In genomic region chr9:95574116-95574515, GRCm38 (mm10) we compare ENCODE assay signal across 35 mouse cellular contexts. TPM values are rescaled to one million over a fixed set of nuclear protein-coding genes. Genes with fewer than 3 reads are reported as not detected.
"Had no signal": no experiment of that assay in that cellular context is flagged by ENCODE, and none has a peak within 500 bp of the region (broad histone marks: within the 10 kb centered on the region; RNA-seq: fewer than 3 reads in every experiment).

No protein-coding gene starts in this region.

- H3K27me3 ChIP-seq: heart, embryonic 12.5 days; heart, embryonic 15.5 days; hindbrain, embryonic 12.5 days; hindbrain, embryonic 13.5 days; hindbrain, embryonic 15.5 days; intestine, embryonic 15.5 days had no signal

- ATAC-seq: hindbrain, embryonic 16.5 days; hindbrain, postnatal 0 days; inflammation-experienced regulatory T-cells, adult 6 months; intestine, embryonic 15.5 days; intestine, embryonic 16.5 days; intestine, postnatal 0 days had no signal

- H3K4me3 ChIP-seq: heart, embryonic 12.5 days; heart, embryonic 13.5 days; heart, embryonic 15.5 days; hindbrain, embryonic 10.5 days; hindbrain, embryonic 12.5 days; hindbrain, embryonic 13.5 days; hindbrain, embryonic 15.5 days; intestine, embryonic 15.5 days; kidney, embryonic 15.5 days; layer of hippocampus, adult 2 months; left cerebral cortex, adult 2 months had no signal

- H3K4me2 ChIP-seq: heart, embryonic 11.5 days; heart, embryonic 12.5 days; heart, embryonic 13.5 days; heart, embryonic 15.5 days; hindbrain, embryonic 12.5 days; hindbrain, embryonic 13.5 days; hindbrain, embryonic 14.5 days; hindbrain, embryonic 15.5 days; intestine, embryonic 15.5 days; kidney, embryonic 15.5 days had no signal

- H3K9ac ChIP-seq: heart, embryonic 12.5 days; heart, embryonic 13.5 days; heart, embryonic 15.5 days; hindbrain, embryonic 12.5 days; hindbrain, embryonic 13.5 days; hindbrain, embryonic 14.5 days; hindbrain, embryonic 15.5 days; intestine, embryonic 15.5 days; kidney, embryonic 15.5 days had no signal

- DNase-seq: heart, postnatal 10 days; heart, postnatal 14 days; heart, postnatal 36 days; heart, postnatal 4 days; kidney, adult 11 months; kidney, adult 18-20 months; kidney, adult 2 months; kidney, adult 8-10 months; kidney, adult 9 months; kidney, postnatal 10 days; kidney, postnatal 14 days; kidney, postnatal 25 days; kidney, postnatal 36 days; kidney, postnatal 4 days; layer of hippocampus, adult 9-11 months; layer of hippocampus, postnatal 36 days had no signal

- H3K4me1 ChIP-seq: heart, embryonic 13.5 days; heart, embryonic 15.5 days; hindbrain, embryonic 10.5 days; hindbrain, embryonic 12.5 days; hindbrain, embryonic 13.5 days; hindbrain, embryonic 15.5 days; intestine, embryonic 15.5 days; kidney, embryonic 15.5 days had no signal

- H3K27ac ChIP-seq: heart, embryonic 13.5 days; heart, embryonic 15.5 days; hindbrain, embryonic 10.5 days; hindbrain, embryonic 12.5 days; hindbrain, embryonic 13.5 days; hindbrain, embryonic 14.5 days; hindbrain, embryonic 15.5 days; hindbrain, postnatal 0 days; intestine, embryonic 15.5 days; kidney, embryonic 15.5 days; kidney, postnatal 0 days; layer of hippocampus, adult 2 months; left cerebral cortex, adult 2 months had no signal

- H3K9me3 ChIP-seq: heart, embryonic 12.5 days; heart, embryonic 13.5 days; heart, embryonic 15.5 days; hindbrain, embryonic 10.5 days; hindbrain, embryonic 12.5 days; hindbrain, embryonic 13.5 days; hindbrain, embryonic 15.5 days; intestine, embryonic 15.5 days; kidney, embryonic 15.5 days had no signal

- H3K36me3 ChIP-seq: heart, embryonic 12.5 days; heart, embryonic 13.5 days; heart, embryonic 15.5 days; hindbrain, embryonic 10.5 days; hindbrain, embryonic 12.5 days; hindbrain, embryonic 13.5 days; hindbrain, embryonic 15.5 days; intestine, embryonic 15.5 days; kidney, embryonic 15.5 days had no signal

RNA-seq across cellular contexts. Expression of gene Paqr9, which starts 14.7 kb away (rescaled TPM):
- polyA plus RNA-seq: inflammation-experienced regulatory T-cells, adult 6 months had no signal
